Mouse (Mus musculus): ENCODE results near the gene Kdm5a.

DNA sequence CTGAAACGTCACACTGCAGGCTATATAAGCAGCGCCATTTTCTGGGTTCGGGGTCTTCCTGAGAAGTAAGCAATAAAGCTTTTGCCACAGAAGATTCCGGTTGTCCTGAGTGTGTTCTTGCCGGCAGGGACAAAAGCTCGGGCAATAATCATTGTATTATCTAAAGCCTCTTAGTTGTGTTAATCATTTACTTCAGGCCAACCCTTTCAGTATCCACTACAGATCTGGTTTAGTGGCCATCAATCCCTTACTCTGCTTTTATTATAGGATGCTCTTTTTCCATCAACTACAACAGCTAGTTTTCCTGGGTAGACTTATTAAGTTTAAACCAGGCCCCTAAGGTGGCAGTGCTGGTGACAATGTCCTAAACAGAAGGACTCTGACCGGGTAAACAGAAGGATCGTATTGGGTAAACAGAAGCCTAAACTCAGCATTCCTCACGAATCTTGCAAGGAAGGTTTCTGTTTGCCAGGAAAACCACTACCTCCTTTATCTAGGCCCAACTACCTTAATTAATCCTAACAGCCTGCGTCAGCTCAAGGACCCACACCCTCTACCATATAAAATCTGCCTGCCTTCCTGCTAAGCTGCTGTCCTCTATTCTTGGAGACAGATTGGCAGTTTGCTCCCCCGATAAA, 45.5 kb upstream of the Kdm5a start:
- no peak for TF ChIP-seq POLR2A (IDR thresholded peaks at IDR 0.05; ENCODE audit: insufficient read depth, low read length)
- TF ChIP-seq CTCF (IDR thresholded peaks at IDR 0.05; ENCODE audit: low read depth, low read length), result no peak
